ENCODE assay signal across 15 mouse cellular contexts in the genomic region with DNA sequence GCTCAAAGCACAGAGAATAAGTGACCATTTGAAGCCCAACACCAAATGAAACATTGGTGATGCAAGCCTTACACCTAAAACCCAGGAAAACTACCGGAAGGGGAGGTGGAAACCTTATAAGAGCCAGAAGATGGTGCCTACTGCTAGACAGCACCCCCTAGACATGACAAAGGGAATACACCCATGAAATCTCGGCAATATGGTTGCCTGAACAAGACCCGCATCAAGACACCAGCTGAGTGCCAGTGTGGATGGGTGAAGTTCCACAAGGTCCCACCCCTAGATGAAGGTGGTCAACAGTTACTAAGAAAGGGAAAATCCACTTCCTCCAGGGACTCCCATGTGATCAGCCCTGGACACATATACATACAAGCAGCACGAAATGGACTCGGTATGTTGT.
DNase-seq lines count a peak whose midpoint lies in the region; ATAC-seq and TF ChIP-seq lines count a peak whose summit lies in the region.
"Had no signal": no experiment of that assay in that cellular context is flagged by ENCODE, and none has a peak within 500 bp of the region (broad histone marks: within the 10 kb centered on the region; RNA-seq: fewer than 3 reads in every experiment).

No protein-coding gene starts in this region.

- no peak for TF ChIP-seq EP300 in heart, postnatal 0 days (IDR thresholded peaks at IDR 0.05; ENCODE audit: low read depth)
- no peak for TF ChIP-seq EP300 in lung, postnatal 0 days (IDR thresholded peaks at IDR 0.05)

- no peak overlapping the region for H3K4me2 ChIP-seq in heart, postnatal 0 days (ENCODE audit: low read depth, low read length)
- no peak overlapping the region for H3K4me2 ChIP-seq in lung, postnatal 0 days (replicated peaks; ENCODE audit: low read depth, low read length)
- H3K4me2 ChIP-seq: embryonic facial prominence, embryonic 12.5 days; neural tube, embryonic 13.5 days had no signal

- 83% methylated on average over 5 of the region's 5 CpGs for WGBS in heart, postnatal 0 days
- 85% methylated on average over 5 of the region's 5 CpGs for WGBS in lung, postnatal 0 days

- H3K9ac ChIP-seq in heart, postnatal 0 days (replicated peaks; ENCODE audit: low read depth, low read length), result no peak overlapping the region
- no peak overlapping the region for H3K9ac ChIP-seq in lung, postnatal 0 days (replicated peaks; ENCODE audit: low read depth)
- H3K9ac ChIP-seq: embryonic facial prominence, embryonic 12.5 days; neural tube, embryonic 13.5 days had no signal

- no peak overlapping the region for H3K4me3 ChIP-seq in heart, postnatal 0 days (ENCODE audit: low read depth, low read length)
- H3K4me3 ChIP-seq in lung, postnatal 0 days (ENCODE audit: low read depth, low read length), result no peak overlapping the region
- H3K4me3 ChIP-seq in E14TG2a.4 (replicated peaks; ENCODE audit: low read length), result no peak overlapping the region
- H3K4me3 ChIP-seq: embryonic facial prominence, embryonic 12.5 days; gastrocnemius, adult 2 months; heart, embryonic 10.5 days; neural tube, embryonic 13.5 days had no signal

- no peaks in the 10 kb centered on the region for H3K27me3 ChIP-seq in heart, postnatal 0 days (ENCODE audit: control insufficient read depth, insufficient read depth, low read length)
- no peaks in the 10 kb centered on the region for H3K27me3 ChIP-seq in lung, postnatal 0 days (replicated peaks; ENCODE audit: insufficient read depth, low read length)
- no peaks in the 10 kb centered on the region for H3K27me3 ChIP-seq in E14TG2a.4 (ENCODE audit: insufficient read depth, low read length)
- H3K27me3 ChIP-seq: embryonic facial prominence, embryonic 12.5 days; neural tube, embryonic 13.5 days had no signal

- DNase-seq in heart, postnatal 0 days (ENCODE audit: low spot score), result no peak
- no peak for DNase-seq in heart, adult 11 months
- no peak for DNase-seq in lung, postnatal 0 days (ENCODE audit: low spot score)
- DNase-seq in lung, postnatal 25 days (ENCODE audit: low spot score), result no peak
- no peak for DNase-seq in layer of hippocampus, adult 9-11 months
- no peak for DNase-seq in spleen, postnatal 4 days (ENCODE audit: low spot score in 2 of 2)
- DNase-seq: adrenal gland, adult 2 months; cerebellum, adult 11-12 months; gastrocnemius, adult 2 months; thymus, adult 18-20 months had no signal

- no peak overlapping the region for H3K27ac ChIP-seq in heart, postnatal 0 days (ENCODE audit: low read depth)
- no peak overlapping the region for H3K27ac ChIP-seq in lung, postnatal 0 days (ENCODE audit: low read length)
- H3K27ac ChIP-seq: embryonic facial prominence, embryonic 12.5 days; gastrocnemius, adult 2 months; heart, embryonic 10.5 days; neural tube, embryonic 13.5 days had no signal

- no peaks in the 10 kb centered on the region for H3K9me3 ChIP-seq in heart, postnatal 0 days (replicated peaks; ENCODE audit: control insufficient read depth, low read length)
- no peaks in the 10 kb centered on the region for H3K9me3 ChIP-seq in lung, postnatal 0 days (ENCODE audit: low read length)
- no peaks in the 10 kb centered on the region for H3K9me3 ChIP-seq in E14TG2a.4 (ENCODE audit: low read length)
- H3K9me3 ChIP-seq: embryonic facial prominence, embryonic 12.5 days; heart, embryonic 10.5 days; neural tube, embryonic 13.5 days had no signal

- TF ChIP-seq CTCF in heart, postnatal 0 days (IDR thresholded peaks at IDR 0.05; ENCODE audit: low read depth), result 0 out of 2 replicates have a peak, but pooled peaks have one; percentile 4
- TF ChIP-seq CTCF in lung, postnatal 0 days (IDR thresholded peaks at IDR 0.05), result peak; percentile 23; the same call in 1 of the 2 replicates
- peak; percentile 14 for TF ChIP-seq CTCF in E14TG2a.4 (conservative IDR thresholded peaks at IDR 0.05; ENCODE audit: low read length)

- no peak for ATAC-seq in heart, postnatal 0 days (ENCODE audit: insufficient read depth, low read depth)
- no peak for ATAC-seq in lung, postnatal 0 days
- 0 out of 2 replicates have a peak, but pooled peaks have one; percentile 51 for ATAC-seq in erythroblast, adult 5-6 weeks (replicated peaks; ENCODE audit: low FRiP score, poor library complexity, severe bottlenecking)

- H3K4me1 ChIP-seq in heart, postnatal 0 days (ENCODE audit: control insufficient read depth, insufficient read depth), result no peaks in the 10 kb centered on the region
- H3K4me1 ChIP-seq in lung, postnatal 0 days (ENCODE audit: insufficient read depth, low read depth, low read length), result no peaks in the 10 kb centered on the region
- no peaks in the 10 kb centered on the region for H3K4me1 ChIP-seq in E14TG2a.4 (replicated peaks; ENCODE audit: low read depth, low read length)
- H3K4me1 ChIP-seq: embryonic facial prominence, embryonic 12.5 days; heart, embryonic 10.5 days; neural tube, embryonic 13.5 days had no signal

- peaks cover 58% of the 10 kb centered on the region for H3K36me3 ChIP-seq in heart, postnatal 0 days (replicated peaks; ENCODE audit: control insufficient read depth, insufficient read depth, low read length)
- H3K36me3 ChIP-seq in lung, postnatal 0 days (ENCODE audit: insufficient read depth, low read length), result peaks cover 4% of the 10 kb centered on the region; the same call in 1 of the 2 replicates
- 0 out of 2 replicates have a peak, but pooled peaks cover 5% of the 10 kb centered on the region for H3K36me3 ChIP-seq in E14TG2a.4 (ENCODE audit: insufficient read depth, low read length)
